Mouse (Mus musculus) kidney, adult 18-20 months (tissue): ENCODE results near the gene Ptges2.
A peak's percentile ranks its signal among the peaks of the same experiment; 100 is the strongest.

Experiments used
- DNase-seq: peaks from one replicate; pipeline ENCODE4 v3.0.0; 2021

Ptges2 gene

DNA sequence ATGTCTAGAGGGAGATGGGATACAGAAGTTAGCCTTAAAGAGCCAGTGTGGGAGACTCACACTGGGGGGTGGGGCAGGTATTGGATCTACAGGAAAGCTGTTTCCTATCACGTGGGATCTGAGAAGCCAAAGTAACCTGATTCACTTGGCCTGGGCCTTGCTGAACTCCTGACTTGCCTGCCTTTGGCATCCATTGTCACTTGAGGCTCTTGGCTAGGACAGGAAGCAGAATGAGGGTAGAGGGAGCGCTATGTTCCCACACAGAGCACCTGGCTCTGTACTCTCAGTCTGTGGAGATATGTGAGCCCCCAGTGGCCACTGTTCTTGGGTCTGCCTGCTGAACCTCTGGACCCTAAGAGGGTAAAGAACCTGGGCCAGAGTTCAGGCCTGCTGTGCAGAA, 20.9 kb downstream of the Ptges2 start:
- no peak for DNase-seq

DNA sequence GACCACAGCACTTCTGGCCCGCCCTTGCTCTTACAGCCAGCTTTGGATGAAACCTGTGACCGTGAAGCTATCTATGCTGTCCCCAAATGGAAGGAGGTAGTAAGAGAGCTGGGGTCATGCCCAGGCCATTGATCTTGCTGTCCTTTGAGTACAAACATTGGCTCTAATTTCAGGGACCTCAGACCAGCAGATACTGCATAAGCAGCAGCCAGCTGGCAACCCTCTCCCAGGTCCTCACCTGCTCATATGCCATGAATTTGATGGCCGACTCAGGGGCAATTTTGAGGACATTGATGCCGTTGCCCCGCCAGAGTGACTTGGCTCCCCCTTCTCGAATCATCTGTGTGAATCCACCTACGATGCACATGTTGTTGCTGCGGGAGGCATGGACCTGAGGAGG, 21.8 kb downstream of the Ptges2 start:
- DNase-seq = no peak

DNA sequence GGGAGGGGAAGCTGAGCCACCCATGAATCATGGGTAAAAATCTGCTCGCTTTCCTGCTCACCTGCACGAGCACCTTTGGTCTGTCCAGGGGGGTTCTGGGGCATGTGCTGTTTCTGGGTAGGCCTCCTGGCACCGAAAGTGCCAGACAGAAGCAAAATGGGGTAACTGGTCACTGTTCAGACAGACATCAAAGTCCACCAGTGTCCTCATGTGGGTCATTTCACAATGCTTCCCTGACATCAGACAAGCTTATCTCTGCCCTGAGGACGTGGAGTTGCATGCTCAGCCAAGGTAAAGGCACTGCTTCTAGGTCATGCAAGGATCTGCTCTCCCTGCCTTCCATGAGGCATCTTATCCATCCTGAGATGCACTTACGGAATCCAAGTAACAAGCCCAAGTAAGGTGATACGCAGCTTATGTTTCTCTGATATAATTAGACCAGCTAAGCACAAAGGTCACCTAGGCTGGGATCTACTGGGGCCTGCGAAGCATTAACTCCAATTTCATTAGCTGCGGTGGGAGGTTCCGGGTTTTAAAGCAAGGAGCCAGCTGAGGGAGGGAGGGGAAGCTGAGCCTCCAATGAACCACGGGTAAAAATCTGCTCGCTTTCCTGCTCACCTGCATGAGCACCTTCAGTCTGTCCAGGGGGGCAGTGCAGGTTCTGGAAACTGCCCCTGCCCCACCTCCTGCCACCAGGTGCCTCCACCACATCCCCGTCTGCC, 22.9 kb downstream of the Ptges2 start:
- peak; percentile 63 for DNase-seq

DNA sequence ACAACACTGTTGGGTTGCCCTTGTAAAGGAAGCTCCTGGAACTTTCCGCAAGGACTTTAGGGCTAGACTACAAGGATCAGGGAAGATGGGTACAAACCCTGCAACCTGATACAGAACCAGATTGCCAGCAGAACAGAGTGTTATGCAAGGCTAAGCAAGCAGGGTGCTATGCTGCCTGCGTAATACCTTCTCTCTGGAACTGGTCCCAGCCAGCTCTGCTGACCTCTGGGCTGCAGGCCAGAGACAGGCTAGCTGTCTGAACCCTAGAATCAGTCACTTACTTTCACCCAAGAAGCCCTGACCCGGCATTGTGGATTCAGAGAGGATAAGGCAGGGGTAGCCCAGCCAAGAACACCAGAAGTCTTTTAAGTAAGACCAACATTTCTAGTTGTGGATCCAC, 23.7 kb downstream of the Ptges2 start:
- DNase-seq = peak; percentile 88

DNA sequence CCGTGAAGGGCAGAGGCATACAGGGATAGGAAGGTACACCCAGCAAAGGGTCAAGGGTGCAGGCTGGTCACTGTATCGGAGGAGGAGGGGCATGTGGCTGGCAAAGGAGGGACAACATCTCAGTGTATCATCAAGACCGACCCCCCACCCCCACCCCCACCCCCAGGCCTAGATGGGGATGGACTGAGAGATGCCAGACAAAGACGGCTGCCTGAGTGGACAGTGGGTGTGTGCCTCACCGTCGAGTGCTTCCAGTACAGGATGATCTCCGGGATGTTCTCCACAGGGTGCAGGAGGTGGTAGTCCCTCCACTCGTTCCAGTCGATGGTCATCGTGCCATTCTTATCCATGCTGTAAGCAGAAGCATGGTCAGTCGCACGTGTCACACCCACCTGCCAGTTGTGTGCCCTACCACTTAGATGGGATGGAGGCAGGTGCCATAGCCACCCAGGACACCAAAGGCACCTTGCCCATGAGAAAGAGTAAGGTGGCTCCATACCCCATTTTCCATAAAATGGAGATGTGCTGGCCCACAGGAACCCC, 24.4 kb downstream of the Ptges2 start:
- no peak for DNase-seq

DNA sequence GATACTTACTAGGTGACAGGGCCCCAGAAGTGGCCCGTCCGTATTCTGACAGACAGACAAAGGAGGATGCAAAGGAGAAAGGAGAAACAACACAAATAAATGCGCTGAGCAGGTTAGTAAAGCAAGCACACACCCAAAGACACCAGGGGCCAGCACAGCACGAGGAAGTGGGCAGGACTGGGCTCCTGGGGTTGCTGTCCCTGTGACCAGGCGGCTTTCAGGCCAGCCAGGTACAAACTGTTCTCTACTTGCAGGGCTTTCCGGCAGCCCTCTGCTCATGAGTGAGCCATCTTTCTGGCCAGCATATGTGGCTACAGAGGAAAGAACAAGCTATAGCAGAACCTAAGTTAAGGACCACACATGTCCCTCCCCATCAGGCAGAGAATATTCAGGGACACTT, 25.0 kb downstream of the Ptges2 start:
- DNase-seq = no peak

DNA sequence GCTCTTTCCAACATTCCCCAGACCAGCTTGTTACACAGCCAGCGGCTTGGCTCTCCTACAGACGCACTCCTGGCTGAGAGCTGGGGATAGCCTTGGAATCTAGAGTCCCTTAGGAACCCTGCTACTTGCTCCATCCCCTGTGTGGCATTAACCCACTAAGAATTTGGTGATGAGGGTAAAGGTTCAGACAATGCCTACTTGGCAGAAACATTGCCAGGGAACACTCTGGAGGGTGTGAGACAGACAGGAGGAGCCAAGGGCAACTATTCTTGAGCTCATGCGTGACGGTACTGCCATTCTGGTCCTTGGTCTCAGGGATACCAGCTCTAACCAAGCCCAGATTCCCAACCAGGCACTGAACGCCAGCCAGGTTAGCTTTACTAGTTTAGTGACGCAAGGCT, 26.2 kb downstream of the Ptges2 start:
- peak; percentile 73 for DNase-seq

DNA sequence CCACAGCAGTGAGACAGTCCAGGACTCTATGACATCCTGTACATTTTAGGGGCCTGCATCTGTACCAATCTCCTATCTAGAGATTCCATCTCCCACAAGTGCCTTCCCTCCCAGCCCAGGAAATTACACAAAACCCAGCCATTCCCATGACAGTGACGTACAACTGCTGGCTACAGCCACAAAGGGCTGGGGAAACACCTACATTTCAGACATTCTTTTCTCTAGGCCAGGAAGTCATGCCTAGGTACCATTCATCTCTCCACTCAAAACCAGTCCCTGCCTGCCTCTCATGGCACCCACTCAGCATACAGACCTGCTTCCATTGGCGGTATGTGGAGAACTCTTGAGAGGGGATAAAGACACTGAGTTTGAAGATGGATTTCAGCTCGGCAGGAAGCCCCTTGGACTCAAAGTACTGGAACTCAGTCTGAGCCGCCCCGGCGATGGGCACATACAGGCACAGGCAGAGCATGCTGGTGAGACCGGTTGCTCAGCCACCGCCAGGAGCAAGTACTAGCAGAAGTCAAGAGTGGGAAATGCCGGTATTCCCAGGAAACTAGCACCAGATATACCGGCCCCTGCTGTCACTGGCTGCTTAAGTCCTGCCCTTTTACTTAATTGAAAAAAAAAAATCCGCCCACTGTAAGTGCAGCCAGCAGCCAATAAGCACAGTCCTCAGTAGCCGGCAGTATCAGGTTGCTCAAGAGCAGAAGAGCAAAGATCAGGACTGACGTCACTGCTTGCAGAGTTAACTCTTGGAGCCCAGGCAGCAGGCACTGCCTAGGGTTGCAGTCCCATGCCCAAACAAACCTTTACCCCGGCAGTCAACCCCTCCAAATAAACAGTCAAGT, 28.0 kb downstream of the Ptges2 start:
- peak; percentile 85 for DNase-seq

DNA sequence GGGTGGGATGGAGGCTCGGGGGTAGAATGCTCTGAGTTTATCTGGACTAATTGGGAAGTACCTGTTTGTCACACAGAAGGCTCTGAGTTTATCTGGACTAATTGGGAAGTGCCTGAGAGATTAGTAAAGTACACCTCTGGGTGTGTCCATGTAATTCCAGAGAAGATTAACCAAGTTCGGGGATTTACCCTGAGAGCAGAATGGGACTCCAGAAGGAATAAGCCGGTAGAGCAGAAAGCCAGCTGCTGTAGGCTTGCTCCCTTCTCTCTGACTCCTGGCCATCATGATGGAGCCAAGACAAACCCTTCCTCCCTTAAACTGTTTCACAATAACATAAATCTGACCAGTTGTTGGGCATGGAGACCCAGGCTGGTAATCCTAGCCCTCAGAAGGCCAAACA, 29.1 kb downstream of the Ptges2 start:
- DNase-seq = no peak

DNA sequence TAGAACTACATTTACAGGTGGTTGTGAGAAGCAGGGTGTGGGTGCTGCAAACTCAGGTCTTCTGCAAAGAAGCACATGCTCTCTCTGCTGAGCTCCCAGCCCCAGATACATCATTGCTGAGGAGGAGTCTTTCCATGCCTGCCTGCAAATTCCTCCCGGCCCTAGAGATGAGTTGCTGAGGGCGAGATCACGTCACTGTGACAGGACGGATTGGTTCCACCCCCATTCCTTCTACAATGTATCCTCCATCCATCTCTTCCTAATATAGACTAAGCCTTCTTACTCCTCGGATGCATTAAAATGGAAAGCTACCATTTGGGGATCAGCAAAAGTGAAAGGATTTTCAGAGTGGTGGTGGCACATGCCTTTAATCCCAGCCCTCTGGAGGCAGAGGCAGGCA, 29.9 kb downstream of the Ptges2 start:
- no peak for DNase-seq

DNA sequence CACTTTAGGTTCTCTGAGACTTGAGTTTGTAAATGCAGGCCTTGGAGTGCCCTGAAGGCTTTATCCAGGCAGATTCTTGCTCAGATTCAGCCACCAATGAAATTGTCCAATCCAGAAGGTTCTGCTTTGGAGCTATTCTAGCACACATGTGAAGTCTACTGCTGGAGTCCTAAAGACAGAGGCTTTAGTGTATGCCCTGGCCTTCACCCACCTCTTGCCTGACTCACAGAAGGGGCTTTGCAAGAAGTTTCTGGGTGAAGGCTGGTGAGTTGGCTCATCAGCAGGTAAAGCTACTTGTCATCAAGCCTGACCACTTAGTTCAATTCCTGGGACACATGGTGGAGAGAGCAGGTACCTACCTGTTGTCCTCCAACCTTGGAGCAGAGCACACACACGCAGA, 30.4 kb downstream of the Ptges2 start:
- no peak for DNase-seq

DNA sequence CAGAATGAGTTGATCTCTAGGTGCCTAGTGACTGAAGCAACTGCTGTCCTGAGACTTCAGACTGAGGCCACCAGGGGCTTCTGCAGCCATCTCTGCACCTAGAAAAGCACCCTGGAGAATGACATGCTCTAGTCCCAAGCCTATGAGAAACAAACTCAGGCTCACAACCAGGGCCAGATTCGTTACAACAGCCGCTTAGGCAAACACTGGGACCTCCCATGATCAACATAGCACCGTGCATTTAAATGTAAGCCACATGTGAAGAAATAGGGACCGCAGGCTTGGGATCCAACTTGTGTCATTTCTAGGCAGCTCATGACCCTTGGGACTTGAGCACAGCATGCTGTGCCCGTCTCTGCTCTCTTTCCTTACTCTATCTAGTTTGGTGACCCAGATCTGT, 32.0 kb downstream of the Ptges2 start:
- DNase-seq = no peak

DNA sequence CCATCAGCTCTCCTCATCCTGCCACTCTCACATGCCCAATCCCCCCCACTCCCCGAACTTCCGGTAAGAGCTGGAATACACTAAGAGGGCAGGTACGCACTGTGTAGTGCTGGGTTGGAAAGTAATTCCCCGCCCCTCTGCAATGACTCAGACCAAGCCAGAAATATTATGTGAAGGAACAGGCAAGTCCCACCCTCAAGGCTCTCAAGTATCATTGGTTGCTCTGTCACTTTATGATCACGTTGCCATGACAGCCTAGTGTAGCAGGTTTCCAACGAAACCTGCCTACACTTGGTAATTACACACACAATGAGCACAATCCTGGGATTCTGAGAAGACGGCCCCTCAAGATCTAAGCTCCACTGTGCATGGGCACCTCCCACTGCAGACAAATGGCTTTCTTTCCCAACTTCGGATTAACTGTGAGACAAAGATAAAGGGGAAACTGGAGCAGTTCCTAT, 32.6 kb downstream of the Ptges2 start:
- DNase-seq = no peak

DNA sequence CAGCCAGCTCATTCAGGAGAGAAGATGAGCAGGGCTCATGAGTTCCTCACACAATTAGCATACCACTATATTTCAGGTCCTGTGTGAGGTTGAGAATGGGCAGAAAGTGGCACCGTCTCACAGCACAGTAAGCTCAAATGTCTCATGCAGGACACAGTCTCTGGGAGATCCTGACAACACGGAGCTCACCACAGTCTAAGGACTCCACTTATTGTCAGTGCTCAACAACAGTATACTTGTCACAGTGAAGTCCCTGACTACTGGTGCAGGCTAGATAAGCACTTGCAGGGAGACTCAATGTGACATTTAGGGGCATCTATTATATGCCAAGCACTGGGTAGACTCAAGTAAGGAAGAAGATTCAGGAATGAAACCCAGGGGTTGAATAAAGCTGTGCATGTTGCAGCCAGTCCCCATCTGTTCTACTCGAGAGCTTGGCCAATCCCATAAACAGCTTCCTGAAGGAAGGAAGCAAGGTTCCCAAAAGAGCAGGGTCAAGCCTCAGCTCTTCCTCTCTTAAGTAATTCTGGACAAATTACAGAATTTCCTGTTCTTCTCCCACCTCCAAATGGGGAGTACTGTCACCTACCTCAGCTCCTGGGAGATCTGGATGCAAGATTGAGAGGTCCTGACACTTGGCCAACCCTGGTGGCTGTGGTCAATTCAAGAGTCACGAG, 33.7 kb downstream of the Ptges2 start:
- no peak for DNase-seq

DNA sequence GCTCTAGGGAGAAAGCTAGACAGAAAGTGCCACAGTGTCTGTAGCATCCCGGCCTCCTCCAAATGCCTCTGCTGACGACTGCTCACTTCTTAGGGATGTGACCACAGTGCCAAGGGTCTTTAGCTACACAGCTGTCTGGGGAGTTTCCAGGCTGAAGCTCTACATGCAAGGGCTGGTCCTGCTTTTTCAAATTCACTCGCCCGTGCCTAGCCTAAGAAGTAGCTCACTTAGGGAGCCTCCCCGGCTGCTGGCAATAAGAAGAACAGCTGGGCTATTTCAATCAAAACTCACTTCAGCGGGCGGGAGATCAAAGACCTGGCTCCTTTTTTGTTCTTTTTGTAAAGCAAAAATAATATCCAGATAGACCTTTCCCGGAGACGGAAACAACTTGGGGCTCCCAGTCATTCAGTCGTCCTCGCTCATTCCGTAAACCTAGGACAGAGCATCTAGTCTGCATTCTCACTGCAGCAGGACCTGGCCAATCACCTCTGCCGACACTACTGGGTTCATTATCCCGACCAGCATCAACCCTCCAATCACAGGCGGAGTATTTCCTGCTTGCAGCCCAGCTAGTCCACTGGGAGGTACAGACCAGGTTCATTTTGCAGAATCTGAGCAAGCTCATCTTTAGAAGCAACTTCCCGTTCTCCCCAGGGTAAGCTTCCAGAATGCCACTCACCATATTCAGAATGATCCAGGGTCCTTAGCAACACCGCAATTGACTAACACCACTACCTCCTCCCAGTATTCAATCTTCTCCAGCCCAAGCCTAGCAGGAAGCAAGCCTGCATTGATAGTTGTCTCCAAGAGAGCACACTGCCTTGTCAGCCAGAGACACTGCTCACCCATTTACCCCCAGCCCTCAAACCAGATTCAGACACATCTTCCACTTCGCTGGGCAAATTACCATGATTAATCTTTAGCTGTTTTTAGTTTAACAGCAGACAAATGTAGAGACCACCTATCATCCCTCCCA, 35.3 kb downstream of the Ptges2 start:
- peak; percentile 66 for DNase-seq

DNA sequence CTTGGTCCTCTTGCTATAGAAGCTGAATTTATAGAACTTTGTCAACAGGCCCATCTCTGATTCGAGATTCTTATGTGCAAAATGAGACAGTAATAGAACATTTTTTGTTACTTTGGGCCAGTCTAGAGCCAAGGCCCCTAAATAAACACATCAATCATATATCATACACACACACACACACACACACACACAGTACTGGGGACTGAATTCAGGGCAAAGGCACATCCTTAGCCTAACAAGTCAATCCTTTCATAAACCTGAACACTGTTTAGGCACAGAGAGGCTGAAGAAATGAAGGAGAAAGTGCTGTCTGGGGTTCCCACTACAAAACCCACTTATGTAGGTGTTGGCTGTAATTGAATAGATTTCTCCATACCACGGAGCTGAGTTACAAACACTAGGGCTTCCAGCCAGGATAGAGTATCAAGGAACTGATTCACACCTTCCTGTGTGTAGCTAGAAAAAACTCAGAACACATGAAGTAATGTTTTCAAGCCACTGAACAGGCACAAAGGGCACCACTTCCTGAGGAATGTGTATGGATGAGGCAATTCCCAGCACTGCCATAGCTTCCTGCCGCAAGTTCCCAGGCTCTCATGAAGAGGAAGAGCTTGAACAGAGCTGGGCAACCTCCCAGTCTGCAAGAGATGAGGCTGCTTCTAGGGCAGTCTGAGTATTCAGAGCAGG, 41.1 kb downstream of the Ptges2 start:
- peak; percentile 31 for DNase-seq

DNA sequence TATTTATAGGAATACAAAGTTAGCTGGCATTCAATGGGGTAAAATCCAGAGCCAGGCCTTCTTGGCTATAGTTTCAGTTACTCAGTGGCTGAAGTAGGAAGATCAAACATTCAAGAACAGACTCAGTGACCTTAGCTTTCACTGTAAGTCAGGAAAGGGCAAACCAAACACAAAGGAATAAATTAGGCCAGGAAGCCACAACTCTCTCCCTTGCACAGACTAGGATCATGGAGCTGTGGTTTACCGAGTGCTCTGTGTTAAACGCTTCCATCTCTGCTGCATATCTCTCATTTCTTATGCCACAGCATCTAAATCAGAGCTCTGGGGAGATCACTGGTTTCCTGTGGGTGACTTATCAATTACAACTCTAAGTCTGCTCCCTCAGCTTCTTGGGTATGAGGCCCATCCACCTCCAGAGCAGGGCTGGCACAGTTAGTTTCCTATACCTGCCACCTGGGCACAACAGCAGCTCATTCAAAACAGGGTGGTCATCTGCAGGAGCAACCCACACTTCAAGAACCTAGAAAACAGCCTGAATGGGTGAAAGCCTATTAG, 42.0 kb downstream of the Ptges2 start:
- DNase-seq = no peak

DNA sequence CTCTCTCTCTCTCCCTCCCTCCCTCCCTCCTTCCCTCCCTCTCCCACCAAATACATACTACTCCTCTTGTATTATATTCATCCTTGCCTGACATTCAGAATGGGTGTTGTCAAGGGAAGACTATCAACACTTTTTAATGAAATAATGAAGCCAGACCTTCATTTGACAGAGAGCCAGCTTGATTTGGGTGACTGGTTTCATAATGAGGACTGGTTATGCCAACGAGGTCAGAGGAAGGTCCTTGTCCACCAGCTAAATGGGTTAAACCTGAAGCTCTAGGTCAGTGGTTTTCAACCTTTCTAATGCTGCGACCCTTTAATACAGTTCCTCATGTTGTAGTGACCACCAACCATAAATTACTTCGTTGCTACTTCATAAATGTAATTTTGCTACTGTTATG, 43.0 kb downstream of the Ptges2 start:
- no peak for DNase-seq

DNA sequence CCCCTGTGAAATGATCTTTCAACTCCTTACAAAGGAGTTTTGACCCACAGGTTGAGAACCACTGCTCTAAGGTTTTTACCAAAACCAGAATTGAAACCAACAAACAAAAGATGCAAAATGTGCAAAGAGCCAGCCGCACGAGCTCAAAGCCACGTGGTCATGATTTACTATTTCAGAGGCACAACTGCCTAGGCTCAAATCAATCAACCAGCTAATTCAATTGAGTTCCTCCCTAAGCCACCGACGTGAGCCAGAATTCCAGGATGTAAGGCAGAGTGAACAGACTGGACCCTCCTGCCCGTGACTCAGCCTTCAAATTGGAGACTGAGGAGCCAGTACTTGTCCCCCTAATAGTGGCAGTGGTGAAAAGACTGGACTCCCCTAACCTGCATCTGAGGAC, 43.5 kb downstream of the Ptges2 start:
- DNase-seq = no peak

DNA sequence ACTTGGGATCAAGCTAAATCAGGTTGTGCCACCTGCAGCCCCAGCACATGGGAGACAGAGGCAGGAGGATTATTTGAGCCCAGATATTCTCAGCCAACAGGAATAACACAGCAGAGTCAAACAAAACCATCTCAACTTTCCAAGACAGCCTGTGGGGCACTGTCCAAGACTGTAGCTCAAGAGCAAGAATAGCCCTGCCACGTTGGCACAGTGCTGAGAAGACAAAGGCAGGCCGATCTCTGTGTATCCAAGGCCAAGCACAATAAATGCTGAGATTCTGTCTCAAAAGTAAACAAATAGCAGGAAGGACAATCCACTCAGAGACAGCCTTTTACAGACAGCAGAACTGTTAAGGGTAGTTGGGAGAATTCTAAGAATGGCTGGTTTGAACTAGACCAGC, 44.5 kb downstream of the Ptges2 start:
- DNase-seq = no peak

DNA sequence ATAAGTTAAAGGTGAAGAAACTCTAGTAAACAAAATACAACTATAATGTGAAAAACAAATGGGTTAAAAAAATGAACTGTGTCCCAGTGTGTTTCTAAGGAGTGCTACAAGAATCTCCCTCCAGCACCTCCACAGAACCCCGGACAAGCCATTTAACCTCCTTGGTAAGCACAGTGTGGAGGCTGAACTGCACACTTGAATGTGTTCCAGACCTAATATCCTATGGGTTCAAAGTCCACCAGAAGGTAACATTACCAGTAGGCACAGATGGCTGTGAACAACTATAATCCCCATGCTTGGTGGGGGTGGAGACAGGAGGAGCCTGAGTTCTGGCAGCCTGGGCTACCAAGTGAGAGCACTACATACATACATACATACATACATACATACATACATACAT, 44.9 kb downstream of the Ptges2 start:
- no peak for DNase-seq
